Mouse (Mus musculus): ENCODE measurements around the gene Sh3bgr. TPM values are rescaled to one million over a fixed set of nuclear protein-coding genes. Genes with fewer than 3 reads are reported as not detected.

The Sh3bgr gene
- polyA plus RNA-seq, 1 experiment from 2014 or later, result 1.9 TPM

GRCm38 (mm10) chr16:96252146-96252545 lies 51.9 kb downstream of the Sh3bgr start:
- ATAC-seq (ENCODE audit: insufficient read depth) (no peak), DNase-seq (no peak)
- 88% methylated on average over 1 of the region's 1 CpGs for WGBS
- TF ChIP-seq CTCF (IDR thresholded peaks at IDR 0.05; ENCODE audit: low read depth), result no peak
- H3K27ac ChIP-seq (ENCODE audit: low read depth), result no peak overlapping the region
- no peaks in the 10 kb centered on the region for H3K4me1 ChIP-seq (ENCODE audit: insufficient read depth)
- H3K27me3 ChIP-seq (ENCODE audit: insufficient read depth, low read length), result no peaks in the 10 kb centered on the region
- no peak overlapping the region for H3K4me3 ChIP-seq (ENCODE audit: low read depth, low read length)
- H3K9me3 ChIP-seq (ENCODE audit: low read depth, low read length), result no peaks in the 10 kb centered on the region
- no peak overlapping the region for H3K4me2 ChIP-seq
- H3K36me3 ChIP-seq (ENCODE audit: insufficient read depth), result no peaks in the 10 kb centered on the region
- no peak overlapping the region for H3K9ac ChIP-seq

- no peak overlapping the region for H3K27ac ChIP-seq (ENCODE audit: low read depth)
- no peaks in the 10 kb centered on the region for H3K27me3 ChIP-seq (ENCODE audit: insufficient read depth, low read length)
- no peak overlapping the region for H3K4me3 ChIP-seq (ENCODE audit: low read depth, low read length)
- ATAC-seq (ENCODE audit: insufficient read depth) (no peak), DNase-seq (no peak)
- no peak overlapping the region for H3K4me2 ChIP-seq
- H3K36me3 ChIP-seq (ENCODE audit: insufficient read depth), result no peaks in the 10 kb centered on the region
- TF ChIP-seq CTCF (IDR thresholded peaks at IDR 0.05; ENCODE audit: low read depth), result no peak
- 81% methylated on average over 8 of the region's 8 CpGs for WGBS
- H3K9ac ChIP-seq, result no peak overlapping the region
- no peaks in the 10 kb centered on the region for H3K4me1 ChIP-seq (ENCODE audit: insufficient read depth)
- H3K9me3 ChIP-seq (ENCODE audit: low read depth, low read length), result no peaks in the 10 kb centered on the region
These were observed 58.2 kb downstream of the Sh3bgr start for GRCm38 (mm10) chr16:96258429-96258828.

GRCm38 (mm10) chr16:96271736-96272135 lies 71.5 kb downstream of the Sh3bgr start:
- Histone ChIP-seq H3K4me3 (ENCODE audit: low read depth, low read length) (no peak overlapping the region), H3K9me3 (ENCODE audit: low read depth, low read length) (no peaks in the 10 kb centered on the region), H3K4me1 (ENCODE audit: insufficient read depth) (no peaks in the 10 kb centered on the region), H3K27ac (ENCODE audit: low read depth) (no peak overlapping the region), H3K27me3 (ENCODE audit: insufficient read depth, low read length) (no peaks in the 10 kb centered on the region), H3K36me3 (ENCODE audit: insufficient read depth) (no peaks in the 10 kb centered on the region), H3K4me2 (no peak overlapping the region), H3K9ac (no peak overlapping the region)
- no peak for ATAC-seq (ENCODE audit: insufficient read depth)
- TF ChIP-seq CTCF (IDR thresholded peaks at IDR 0.05; ENCODE audit: low read depth), result no peak
- 78% methylated on average over 2 of the region's 2 CpGs for WGBS
- no peak for DNase-seq

- ATAC-seq (ENCODE audit: insufficient read depth) (no peak), DNase-seq (no peak)
- no peaks in the 10 kb centered on the region for H3K4me1 ChIP-seq (ENCODE audit: insufficient read depth)
- H3K4me2 ChIP-seq, result no peak overlapping the region
- H3K27ac ChIP-seq (ENCODE audit: low read depth), result no peak overlapping the region
- WGBS, result 52% methylated on average over 14 of the region's 14 CpGs
- H3K9me3 ChIP-seq (ENCODE audit: low read depth, low read length), result no peaks in the 10 kb centered on the region
- H3K4me3 ChIP-seq (ENCODE audit: low read depth, low read length), result no peak overlapping the region
- H3K9ac ChIP-seq, result no peak overlapping the region
- no peaks in the 10 kb centered on the region for H3K36me3 ChIP-seq (ENCODE audit: insufficient read depth)
- H3K27me3 ChIP-seq (ENCODE audit: insufficient read depth, low read length), result no peaks in the 10 kb centered on the region
- no peak for TF ChIP-seq CTCF (IDR thresholded peaks at IDR 0.05; ENCODE audit: low read depth)
These were observed 72.8 kb downstream of the Sh3bgr start for GRCm38 (mm10) chr16:96272929-96273619.

GRCm38 (mm10) chr16:96276596-96276995 lies 76.3 kb downstream of the Sh3bgr start:
- no peaks in the 10 kb centered on the region for H3K36me3 ChIP-seq (ENCODE audit: insufficient read depth)
- ATAC-seq (ENCODE audit: insufficient read depth) (no peak), DNase-seq (no peak)
- H3K9me3 ChIP-seq (ENCODE audit: low read depth, low read length), result no peaks in the 10 kb centered on the region
- H3K4me1 ChIP-seq (ENCODE audit: insufficient read depth), result no peaks in the 10 kb centered on the region
- no peak overlapping the region for H3K9ac ChIP-seq
- no peak overlapping the region for H3K27ac ChIP-seq (ENCODE audit: low read depth)
- H3K4me2 ChIP-seq, result no peak overlapping the region
- no peak overlapping the region for H3K4me3 ChIP-seq (ENCODE audit: low read depth, low read length)
- no peak for TF ChIP-seq CTCF (IDR thresholded peaks at IDR 0.05; ENCODE audit: low read depth)
- peaks cover 26% of the 10 kb centered on the region for H3K27me3 ChIP-seq (ENCODE audit: insufficient read depth, low read length)
- WGBS, result 52% methylated on average over 3 of the region's 3 CpGs

Other genes starting within 250 kb of the Sh3bgr start
- 97.8 and 104 TPM in 2 replicates for gene Psmg1, start 209.5 kb upstream of the Sh3bgr start, polyA plus RNA-seq (2014; fragmentation: Nextera tagmentation; extraction: Ambion mirVana)
- 107 and 109 TPM in 2 replicates for gene Brwd1, start 117.9 kb upstream of the Sh3bgr start, polyA plus RNA-seq (2014; fragmentation: Nextera tagmentation; extraction: Ambion mirVana)
- 746 and 786 TPM in 2 replicates for gene Hmgn1, start 72.7 kb upstream of the Sh3bgr start, polyA plus RNA-seq (2014; fragmentation: Nextera tagmentation; extraction: Ambion mirVana)
- gene Wrb, start 55.0 kb upstream of the Sh3bgr start, polyA plus RNA-seq (2014; fragmentation: Nextera tagmentation; extraction: Ambion mirVana), result 53.3 and 56.2 TPM in 2 replicates
- 1.1 and 1.9 TPM in 2 replicates for gene Lca5l, start 8.2 kb upstream of the Sh3bgr start, polyA plus RNA-seq (2014; fragmentation: Nextera tagmentation; extraction: Ambion mirVana)
- gene B3galt5, start 35.4 kb downstream of the Sh3bgr start, polyA plus RNA-seq (2014; fragmentation: Nextera tagmentation; extraction: Ambion mirVana), result 3.6 and 5.3 TPM in 2 replicates
- 0.29 and 0.84 TPM in 2 replicates for gene Itgb2l, start 243.2 kb downstream of the Sh3bgr start, polyA plus RNA-seq (2014; fragmentation: Nextera tagmentation; extraction: Ambion mirVana)